30 mouse cellular contexts compared by ENCODE assay signal in the genomic region with DNA sequence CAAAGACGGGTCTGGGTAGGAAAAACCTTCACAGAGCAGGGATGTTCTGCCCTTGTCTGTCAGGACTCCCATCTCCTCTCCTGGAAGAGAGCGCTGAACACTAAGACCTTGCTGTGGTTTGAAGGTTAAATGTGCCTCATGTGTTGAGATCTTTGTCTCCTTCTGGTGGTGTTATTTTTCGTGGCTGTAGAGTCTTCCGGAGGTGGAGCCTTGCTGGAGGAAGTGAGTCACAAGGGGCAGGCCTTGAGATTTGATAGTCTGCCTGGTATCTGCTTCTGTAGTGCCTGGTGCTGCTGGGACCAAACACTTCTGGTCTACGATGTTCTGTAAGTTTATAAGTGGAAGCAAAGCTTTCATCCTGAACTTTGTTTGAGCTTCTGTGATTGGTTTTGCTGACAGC. TPM values are rescaled to one million over a fixed set of nuclear protein-coding genes. Genes with fewer than 3 reads are reported as not detected.
A peak's percentile ranks its signal among the peaks of the same experiment; 100 is the strongest.
DNase-seq lines count a peak whose midpoint lies in the region; ATAC-seq and TF ChIP-seq lines count a peak whose summit lies in the region.
"Had no signal": no experiment of that assay in that cellular context is flagged by ENCODE, and none has a peak within 500 bp of the region (broad histone marks: within the 10 kb centered on the region; RNA-seq: fewer than 3 reads in every experiment).

No protein-coding gene starts in this region.

- no peaks in the 10 kb centered on the region for H3K9me3 ChIP-seq in liver, embryonic 14.5 days (ENCODE audit: control insufficient read depth, low read length)
- no peaks in the 10 kb centered on the region for H3K9me3 ChIP-seq in stomach, postnatal 0 days (ENCODE audit: control insufficient read depth, low read length)
- H3K9me3 ChIP-seq in kidney, embryonic 15.5 days (replicated peaks): no peaks in the 10 kb centered on the region
- H3K9me3 ChIP-seq: embryonic facial prominence, embryonic 12.5 days; heart, embryonic 12.5 days; hindbrain, embryonic 13.5 days; midbrain, embryonic 12.5 days; neural tube, embryonic 13.5 days; stomach, embryonic 15.5 days had no signal

- TF ChIP-seq POLR2A in bone marrow, adult 2 months (IDR thresholded peaks at IDR 0.05; ENCODE audit: borderline replicate concordance, control insufficient read depth, low read depth, low read length): no peak

- H3K4me1 ChIP-seq in bone marrow, adult 2 months (ENCODE audit: control insufficient read depth, insufficient read depth, low read length): peaks cover 4% of the 10 kb centered on the region
- H3K4me1 ChIP-seq in liver, embryonic 14.5 days (replicated peaks; ENCODE audit: control insufficient read depth in 2 of 2, insufficient read depth in 2 of 2, low read length in 1 of 2): peaks cover 27 to 41% of the 10 kb centered on the region in 2 experiments
- no peaks in the 10 kb centered on the region for H3K4me1 ChIP-seq in stomach, postnatal 0 days (replicated peaks; ENCODE audit: control insufficient read depth, insufficient read depth)
- peaks cover 9% of the 10 kb centered on the region for H3K4me1 ChIP-seq in kidney, embryonic 15.5 days
- H3K4me1 ChIP-seq: midbrain, embryonic 12.5 days; neural tube, embryonic 13.5 days; stomach, embryonic 15.5 days had no signal

- peak overlapping the region; percentile 13; the same call in 1 of the 2 replicates for H3K27ac ChIP-seq in bone marrow, adult 2 months (ENCODE audit: control insufficient read depth, insufficient read depth, low read depth, low read length, poor library complexity)
- H3K27ac ChIP-seq in liver, embryonic 14.5 days: peak overlapping the region; percentile 68
- 0 out of 2 replicates have a peak overlapping the region, but pooled peaks have one; percentile 13 for H3K27ac ChIP-seq in stomach, postnatal 0 days (replicated peaks)
- no peak overlapping the region for H3K27ac ChIP-seq in kidney, embryonic 15.5 days
- H3K27ac ChIP-seq: embryonic facial prominence, embryonic 12.5 days; hindbrain, embryonic 13.5 days; midbrain, embryonic 12.5 days; neural tube, embryonic 13.5 days; stomach, embryonic 15.5 days had no signal

- peak; percentile 23 for DNase-seq in CD4-positive helper T cell, adult 2 months (ENCODE audit: low read depth, low spot score)
- DNase-seq in liver, embryonic 14.5 days (ENCODE audit: low read depth in 3 of 3, low spot score in 3 of 3): no peak
- no peak for DNase-seq in stomach, postnatal 0 days (ENCODE audit: low spot score)
- DNase-seq in urinary bladder, postnatal 10 days (ENCODE audit: low spot score): no peak
- no peak for DNase-seq in kidney, postnatal 36 days
- DNase-seq: adrenal gland, postnatal 14 days; cerebellum, adult 11-12 months; cerebellum, adult 9-11 months; embryo, embryonic 11 days; gastrocnemius, postnatal 14 days; heart, adult 18-20 months; heart, postnatal 4 days; kidney, adult 11 months; kidney, postnatal 4 days; layer of hippocampus, postnatal 36 days; left cerebral cortex, postnatal 4 days; lung, embryonic 14.5 days; lung, postnatal 14 days; thymus, postnatal 25 days had no signal

- 76% methylated on average over 5 of the region's 5 CpGs for WGBS in bone marrow, adult 2 months
- WGBS in liver, embryonic 14.5 days (ENCODE audit: insufficient replicate concordance): 71% methylated on average over 5 of the region's 5 CpGs
- 88% methylated on average over 5 of the region's 5 CpGs for WGBS in stomach, postnatal 0 days
- 89% methylated on average over 5 of the region's 5 CpGs for WGBS in kidney, embryonic 15.5 days

- TF ChIP-seq CTCF in bone marrow, adult 2 months (IDR thresholded peaks at IDR 0.05; ENCODE audit: control insufficient read depth, insufficient read depth, low read length): no peak
- no peak for TF ChIP-seq CTCF in liver, embryonic 14.5 days (IDR thresholded peaks at IDR 0.05; ENCODE audit: low read depth)
- no peak for TF ChIP-seq CTCF in stomach, postnatal 0 days (IDR thresholded peaks at IDR 0.05; ENCODE audit: low read depth)

- peak; percentile 25 for ATAC-seq in liver, embryonic 14.5 days (ENCODE audit: insufficient read depth)
- ATAC-seq in stomach, postnatal 0 days (ENCODE audit: low FRiP score, low TSS enrichment): no peak
- ATAC-seq in kidney, embryonic 15.5 days (replicated peaks; ENCODE audit: low FRiP score): no peak
- ATAC-seq: forebrain, embryonic 14.5 days had no signal

- H3K4me2 ChIP-seq in liver, embryonic 14.5 days (ENCODE audit: low read depth): peak overlapping the region; percentile 47
- H3K4me2 ChIP-seq in stomach, postnatal 0 days (replicated peaks; ENCODE audit: low read depth): no peak overlapping the region
- no peak overlapping the region for H3K4me2 ChIP-seq in kidney, embryonic 15.5 days
- H3K4me2 ChIP-seq: embryonic facial prominence, embryonic 12.5 days; heart, embryonic 12.5 days; hindbrain, embryonic 13.5 days; lung, embryonic 14.5 days; midbrain, embryonic 12.5 days; neural tube, embryonic 13.5 days; stomach, embryonic 15.5 days had no signal

- H3K27me3 ChIP-seq in liver, embryonic 14.5 days (ENCODE audit: control insufficient read depth, insufficient read depth, low read length): no peaks in the 10 kb centered on the region
- H3K27me3 ChIP-seq in stomach, postnatal 0 days (ENCODE audit: control insufficient read depth, insufficient read depth, low read length): no peaks in the 10 kb centered on the region
- no peaks in the 10 kb centered on the region for H3K27me3 ChIP-seq in kidney, embryonic 15.5 days
- H3K27me3 ChIP-seq: CH12.LX; embryonic facial prominence, embryonic 12.5 days; heart, embryonic 12.5 days; hindbrain, embryonic 13.5 days; midbrain, embryonic 12.5 days; neural tube, embryonic 13.5 days; stomach, embryonic 15.5 days had no signal

- peak overlapping the region; percentile 27; the same call in 1 of the 2 replicates for H3K9ac ChIP-seq in liver, embryonic 14.5 days (replicated peaks)
- no peak overlapping the region for H3K9ac ChIP-seq in stomach, postnatal 0 days (ENCODE audit: low read length)
- H3K9ac ChIP-seq in kidney, embryonic 15.5 days: no peak overlapping the region
- H3K9ac ChIP-seq: embryonic facial prominence, embryonic 12.5 days; heart, embryonic 12.5 days; hindbrain, embryonic 13.5 days; lung, embryonic 14.5 days; midbrain, embryonic 12.5 days; neural tube, embryonic 13.5 days; stomach, embryonic 15.5 days had no signal

- no peak for TF ChIP-seq EP300 in liver, embryonic 14.5 days (IDR thresholded peaks at IDR 0.05; ENCODE audit: low read depth)
- TF ChIP-seq EP300 in stomach, postnatal 0 days (optimal IDR thresholded peaks at IDR 0.05): no peak

- H3K36me3 ChIP-seq in liver, embryonic 14.5 days (replicated peaks; ENCODE audit: control insufficient read depth, insufficient read depth, low read depth): peaks cover 76% of the 10 kb centered on the region
- H3K36me3 ChIP-seq in stomach, postnatal 0 days (ENCODE audit: control insufficient read depth, insufficient read depth, low read length): no peaks in the 10 kb centered on the region
- no peaks in the 10 kb centered on the region for H3K36me3 ChIP-seq in kidney, embryonic 15.5 days
- H3K36me3 ChIP-seq: embryonic facial prominence, embryonic 12.5 days; hindbrain, embryonic 13.5 days; midbrain, embryonic 12.5 days; neural tube, embryonic 13.5 days; stomach, embryonic 15.5 days had no signal

- H3K4me3 ChIP-seq in bone marrow, adult 2 months (replicated peaks; ENCODE audit: control insufficient read depth, low read depth, low read length): no peak overlapping the region
- H3K4me3 ChIP-seq in liver, embryonic 14.5 days (ENCODE audit: insufficient read depth in 1 of 2, low read depth in 2 of 2, low read length in 2 of 2): peak overlapping the region in 1 of 2 experiments; percentile 29; a peak in 1 of 4 replicates
- H3K4me3 ChIP-seq in stomach, postnatal 0 days (ENCODE audit: low read depth, low read length): no peak overlapping the region
- H3K4me3 ChIP-seq in kidney, embryonic 15.5 days (replicated peaks): no peak overlapping the region
- H3K4me3 ChIP-seq: embryonic facial prominence, embryonic 12.5 days; heart, embryonic 12.5 days; hindbrain, embryonic 13.5 days; midbrain, embryonic 12.5 days; neural tube, embryonic 13.5 days; stomach, embryonic 15.5 days had no signal

RNA-seq across cellular contexts. Expression of gene Art4, which starts 8.6 kb away (rescaled TPM):
- polyA plus RNA-seq in bone marrow, adult 2 months (2011; ENCODE audit: insufficient read depth, insufficient read length, low replicate concordance, missing spikeins): 18.5 and 20.6 TPM in 2 replicates
- 17.8 and 23.3 TPM in 2 replicates for polyA plus RNA-seq in liver, embryonic 14.5 days (2012; rRNA removed)
- 20.3 and 22.6 TPM in 2 replicates for polyA plus RNA-seq in liver, embryonic 14.5 days (2014; fragmentation: Nextera tagmentation; extraction: Ambion mirVana)
- 3.2 and 3.3 TPM in 2 replicates for polyA plus RNA-seq in stomach, postnatal 0 days (2015; fragmentation: Nextera tagmentation; extraction: Ambion mirVana)
- 5.2 and 5.9 TPM in 2 replicates for polyA plus RNA-seq in kidney, embryonic 15.5 days (2015; fragmentation: Nextera tagmentation; extraction: Ambion mirVana)
- polyA plus RNA-seq: forebrain, embryonic 14.5 days had no signal

RNA-seq across cellular contexts. Expression of gene Smco3, which starts 13.7 kb away (rescaled TPM):
- 0.95 and 1.9 TPM in 2 replicates for polyA plus RNA-seq in bone marrow, adult 2 months (2011; ENCODE audit: insufficient read depth, insufficient read length, low replicate concordance, missing spikeins)
- 0.11 and 0.18 TPM in 2 replicates for polyA plus RNA-seq in liver, embryonic 14.5 days (2012; rRNA removed)
- polyA plus RNA-seq in liver, embryonic 14.5 days (2014; fragmentation: Nextera tagmentation; extraction: Ambion mirVana): 0.15 TPM in 1 of 2 replicates, not detected in the other
- 0.56 and 0.63 TPM in 2 replicates for polyA plus RNA-seq in stomach, postnatal 0 days (2015; fragmentation: Nextera tagmentation; extraction: Ambion mirVana)
- polyA plus RNA-seq in kidney, embryonic 15.5 days (2015; fragmentation: Nextera tagmentation; extraction: Ambion mirVana): 1.7 and 2.3 TPM in 2 replicates
- polyA plus RNA-seq: heart, embryonic 12.5 days; heart, postnatal 0 days had no signal

RNA-seq across cellular contexts. Expression of gene Wbp11, which starts 20.9 kb away (rescaled TPM):
- polyA plus RNA-seq in bone marrow, adult 2 months (2011; ENCODE audit: insufficient read depth, insufficient read length, low replicate concordance, missing spikeins): 38.3 and 48.2 TPM in 2 replicates
- 27.1 and 37.6 TPM in 2 replicates for polyA plus RNA-seq in liver, embryonic 14.5 days (2012; rRNA removed)
- 51.3 and 59.3 TPM in 2 replicates for polyA plus RNA-seq in liver, embryonic 14.5 days (2014; fragmentation: Nextera tagmentation; extraction: Ambion mirVana)
- 39.8 and 42.8 TPM in 2 replicates for polyA plus RNA-seq in stomach, postnatal 0 days (2015; fragmentation: Nextera tagmentation; extraction: Ambion mirVana)
- 112 and 120 TPM in 2 replicates for polyA plus RNA-seq in kidney, embryonic 15.5 days (2015; fragmentation: Nextera tagmentation; extraction: Ambion mirVana)

RNA-seq across cellular contexts. Expression of gene BC049715, which starts 21.5 kb away (rescaled TPM):
- polyA plus RNA-seq in bone marrow, adult 2 months (2011; ENCODE audit: insufficient read depth, insufficient read length, low replicate concordance, missing spikeins): not detected in 2 replicates
- polyA plus RNA-seq in liver, embryonic 14.5 days (2012; rRNA removed): 0.13 and 0.73 TPM in 2 replicates
- 0.57 and 0.71 TPM in 2 replicates for polyA plus RNA-seq in liver, embryonic 14.5 days (2014; fragmentation: Nextera tagmentation; extraction: Ambion mirVana)
- polyA plus RNA-seq in stomach, postnatal 0 days (2015; fragmentation: Nextera tagmentation; extraction: Ambion mirVana): 0.46 and 0.96 TPM in 2 replicates
- 2.1 and 2.8 TPM in 2 replicates for polyA plus RNA-seq in kidney, embryonic 15.5 days (2015; fragmentation: Nextera tagmentation; extraction: Ambion mirVana)

RNA-seq across cellular contexts. Expression of gene Mgp, which starts 26.7 kb away (rescaled TPM):
- 43.9 and 117 TPM in 2 replicates for polyA plus RNA-seq in bone marrow, adult 2 months (2011; ENCODE audit: insufficient read depth, insufficient read length, low replicate concordance, missing spikeins)
- polyA plus RNA-seq in liver, embryonic 14.5 days (2012; rRNA removed): 0.88 and 1.6 TPM in 2 replicates
- 0.96 and 1.2 TPM in 2 replicates for polyA plus RNA-seq in liver, embryonic 14.5 days (2014; fragmentation: Nextera tagmentation; extraction: Ambion mirVana)
- 392 and 473 TPM in 2 replicates for polyA plus RNA-seq in stomach, postnatal 0 days (2015; fragmentation: Nextera tagmentation; extraction: Ambion mirVana)
- 210 and 216 TPM in 2 replicates for polyA plus RNA-seq in kidney, embryonic 15.5 days (2015; fragmentation: Nextera tagmentation; extraction: Ambion mirVana)
